Mouse (Mus musculus): ENCODE results near the gene Igfbp4.

- TF ChIP-seq CTCF (IDR thresholded peaks at IDR 0.05; ENCODE audit: borderline replicate concordance, extremely low read depth, insufficient read depth, insufficient read length) (no peak), POLR2A (IDR thresholded peaks at IDR 0.05; ENCODE audit: borderline replicate concordance, extremely low read depth, insufficient read depth, insufficient read length, poor library complexity, severe bottlenecking) (no peak)
These were observed 42.5 kb downstream of the Igfbp4 start for GRCm38 (mm10) chr11:99083516-99083915.
